Mouse (Mus musculus): ENCODE measurements around the gene Pigyl. TPM values are rescaled to one million over a fixed set of nuclear protein-coding genes. Genes with fewer than 3 reads are reported as not detected.
A peak's percentile ranks its signal among the peaks of the same experiment; 100 is the strongest.

The Pigyl gene
- total RNA-seq, 1 experiment: 27.3 TPM

DNA sequence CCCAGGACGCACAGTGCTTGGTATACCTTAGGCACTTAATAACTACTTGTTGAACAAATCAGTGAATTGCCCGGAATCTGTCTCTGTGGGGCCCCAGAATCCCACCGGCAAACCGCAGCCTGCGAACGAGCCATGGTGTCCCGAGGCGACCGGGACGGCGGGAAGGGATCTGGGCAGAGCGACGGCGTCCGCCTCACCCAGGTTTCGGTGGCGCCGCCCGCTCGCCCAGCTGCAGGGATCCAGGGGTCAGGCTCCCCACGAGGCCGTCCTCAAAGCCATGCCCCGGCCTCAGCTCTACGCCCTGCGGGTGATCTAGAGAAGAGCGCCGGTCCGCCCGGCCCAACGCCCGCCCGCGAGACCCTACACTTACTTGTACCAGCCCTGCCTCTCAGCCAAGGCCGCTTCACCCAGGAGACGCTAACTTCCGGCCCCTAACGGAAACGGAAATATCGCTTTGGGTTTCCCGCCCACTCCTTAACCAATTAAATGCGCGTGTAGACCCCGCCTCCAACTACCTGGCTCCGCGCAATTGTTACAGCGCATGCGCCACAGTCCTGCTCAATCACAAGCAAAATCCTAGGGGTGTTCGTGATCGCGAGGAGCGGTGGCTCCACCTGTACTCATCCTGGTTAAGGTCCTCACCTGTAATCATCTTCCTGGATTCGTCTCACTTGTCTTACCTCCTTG, 39.8 kb upstream of the Pigyl start, which contains the start of gene Elof1:
Gene Elof1 (minus strand): TSS at position 433 of the 687 bp plus-strand sequence.
- TF ChIP-seq ZNF384 (IDR thresholded peaks at IDR 0.05; ENCODE audit: low read depth, low read length) (no peak), CHD2 (IDR thresholded peaks at IDR 0.05; ENCODE audit: low read depth, low read length) (no peak), HCFC1 (IDR thresholded peaks at IDR 0.05; ENCODE audit: borderline replicate concordance, insufficient read depth, low read length) (no peak), ZC3H11A (IDR thresholded peaks at IDR 0.05; ENCODE audit: borderline replicate concordance, low read depth, low read length) (no peak), MAFK (IDR thresholded peaks at IDR 0.05; ENCODE audit: insufficient read depth, low read depth, low read length) (no peak)
- no peaks in the 10 kb centered on the region for H3K9me3 ChIP-seq (ENCODE audit: control insufficient read depth, insufficient read depth, low read depth, low read length)
- peak within 1 kb of the TSS; percentile 97 for H3K9ac ChIP-seq (ENCODE audit: insufficient read depth, low read depth, low read length, poor library complexity, severe bottlenecking)
- H3K36me3 ChIP-seq (ENCODE audit: control insufficient read depth, insufficient read depth, low read length, poor library complexity, severe bottlenecking): peaks cover 13% of the 10 kb centered on the region
- peaks cover 0 to 6% of the 10 kb centered on the region in 2 experiments; a peak in 1 of 4 replicates for H3K4me1 ChIP-seq (ENCODE audit: control insufficient read depth in 2 of 2, insufficient read depth in 2 of 2, low read length in 2 of 2, poor library complexity in 1 of 2)
- peak within 1 kb of the TSS; percentile 72 to 96 for H3K4me3 ChIP-seq (ENCODE audit: insufficient read depth in 1 of 2, low read depth in 1 of 2, low read length in 2 of 2, poor library complexity in 1 of 2, severe bottlenecking in 1 of 2)
- no peak within 1 kb of the TSS for H3K27ac ChIP-seq (ENCODE audit: insufficient read depth, low read depth, low read length, poor library complexity, severe bottlenecking)
- in situ Hi-C loops (cut with MboI; ENCODE audit: low sequenced_read_pairs in 2 of 2, unreplicated experiment in 2 of 2): no loop called here
- DNase-seq (ENCODE audit: low read depth, low spot score): peak; percentile 97

GRCm38 (mm10) chr9:22117754-22118456, 38.7 kb upstream of the Pigyl start:
- H3K27ac ChIP-seq (ENCODE audit: insufficient read depth, low read depth, low read length, poor library complexity, severe bottlenecking): no peak overlapping the region
- in situ Hi-C loops (cut with MboI; ENCODE audit: low sequenced_read_pairs in 2 of 2, unreplicated experiment in 2 of 2): no loop called here
- peak overlapping the region; percentile 84; the same call in 1 of the 2 replicates for H3K9ac ChIP-seq (ENCODE audit: insufficient read depth, low read depth, low read length, poor library complexity, severe bottlenecking)
- peaks cover 0 to 6% of the 10 kb centered on the region in 2 experiments; a peak in 1 of 4 replicates for H3K4me1 ChIP-seq (ENCODE audit: control insufficient read depth in 2 of 2, insufficient read depth in 2 of 2, low read length in 2 of 2, poor library complexity in 1 of 2)
- H3K36me3 ChIP-seq (ENCODE audit: control insufficient read depth, insufficient read depth, low read length, poor library complexity, severe bottlenecking): peaks cover 10% of the 10 kb centered on the region
- peak; percentile 80 for DNase-seq (ENCODE audit: low read depth, low spot score)
- H3K4me3 ChIP-seq (ENCODE audit: insufficient read depth in 1 of 2, low read depth in 1 of 2, low read length in 2 of 2, poor library complexity in 1 of 2, severe bottlenecking in 1 of 2): peak overlapping the region; percentile 70 to 71
- TF ChIP-seq ZNF384 (IDR thresholded peaks at IDR 0.05; ENCODE audit: low read depth, low read length) (no peak), MAFK (IDR thresholded peaks at IDR 0.05; ENCODE audit: insufficient read depth, low read depth, low read length) (no peak), HCFC1 (IDR thresholded peaks at IDR 0.05; ENCODE audit: borderline replicate concordance, insufficient read depth, low read length) (no peak), CHD2 (IDR thresholded peaks at IDR 0.05; ENCODE audit: low read depth, low read length) (no peak), ZC3H11A (IDR thresholded peaks at IDR 0.05; ENCODE audit: borderline replicate concordance, low read depth, low read length) (no peak)
- no peaks in the 10 kb centered on the region for H3K9me3 ChIP-seq (ENCODE audit: control insufficient read depth, insufficient read depth, low read depth, low read length)

DNA sequence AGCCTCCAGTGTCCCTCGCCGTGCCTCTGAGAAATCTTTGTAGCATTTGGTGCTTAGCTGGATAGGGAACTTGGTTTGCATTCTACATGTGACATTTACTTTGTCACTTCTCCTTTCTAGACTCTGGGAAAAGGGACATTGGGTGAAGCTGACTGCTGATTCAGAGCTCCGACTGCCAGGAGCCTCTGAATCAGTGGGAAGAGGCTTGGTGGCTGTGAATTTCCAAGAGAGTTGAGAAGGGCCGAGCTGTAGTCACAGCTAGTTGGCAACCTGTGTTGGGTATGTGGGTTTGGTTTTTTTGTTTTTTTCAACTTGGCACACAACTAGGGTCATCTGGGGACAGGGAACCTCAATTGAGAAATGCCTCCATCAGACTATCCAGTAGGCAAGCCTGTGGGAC, 37.1 kb upstream of the Pigyl start:
- Histone ChIP-seq H3K4me3 (ENCODE audit: insufficient read depth in 1 of 2, low read depth in 1 of 2, low read length in 2 of 2, poor library complexity in 1 of 2, severe bottlenecking in 1 of 2) (no peak overlapping the region), H3K9ac (ENCODE audit: insufficient read depth, low read depth, low read length, poor library complexity, severe bottlenecking) (no peak overlapping the region), H3K4me1 (ENCODE audit: control insufficient read depth in 2 of 2, insufficient read depth in 2 of 2, low read length in 2 of 2, poor library complexity in 1 of 2) (peaks cover 0 to 6% of the 10 kb centered on the region in 2 experiments; a peak in 1 of 4 replicates), H3K36me3 (ENCODE audit: control insufficient read depth, insufficient read depth, low read length, poor library complexity, severe bottlenecking) (no peaks in the 10 kb centered on the region), H3K27ac (ENCODE audit: insufficient read depth, low read depth, low read length, poor library complexity, severe bottlenecking) (no peak overlapping the region), H3K9me3 (ENCODE audit: control insufficient read depth, insufficient read depth, low read depth, low read length) (no peaks in the 10 kb centered on the region)
- in situ Hi-C loops (cut with MboI; ENCODE audit: low sequenced_read_pairs in 2 of 2, unreplicated experiment in 2 of 2): no loop called here
- DNase-seq (ENCODE audit: low read depth, low spot score): no peak
- no peak for TF ChIP-seq ZNF384 (IDR thresholded peaks at IDR 0.05; ENCODE audit: low read depth, low read length)
- no peak for TF ChIP-seq MAFK (IDR thresholded peaks at IDR 0.05; ENCODE audit: insufficient read depth, low read depth, low read length)
- no peak for TF ChIP-seq HCFC1 (IDR thresholded peaks at IDR 0.05; ENCODE audit: borderline replicate concordance, insufficient read depth, low read length)
- TF ChIP-seq ZC3H11A (IDR thresholded peaks at IDR 0.05; ENCODE audit: borderline replicate concordance, low read depth, low read length): no peak
- TF ChIP-seq CHD2 (IDR thresholded peaks at IDR 0.05; ENCODE audit: low read depth, low read length): no peak

DNA sequence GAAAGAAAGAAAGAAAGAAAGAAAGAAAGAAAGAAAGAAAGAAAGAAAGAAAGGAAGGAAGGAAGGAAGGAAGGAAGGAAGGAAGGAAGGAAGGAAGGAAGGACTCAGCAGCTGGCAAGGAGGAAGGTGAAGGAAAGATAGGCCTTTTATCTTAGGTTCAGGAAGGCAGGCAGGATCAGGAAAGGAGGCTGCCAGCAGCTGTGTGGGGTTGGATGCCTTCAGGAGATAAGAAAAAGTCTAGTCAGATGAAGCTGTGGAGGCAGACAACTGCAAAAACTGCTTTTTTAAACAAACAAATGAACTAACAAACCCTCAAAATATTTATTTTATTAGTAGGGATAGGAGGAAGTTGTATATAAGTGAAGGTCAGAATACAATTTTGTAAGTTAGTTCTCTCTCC, 35.1 kb upstream of the Pigyl start:
- H3K4me3 ChIP-seq (ENCODE audit: insufficient read depth in 1 of 2, low read depth in 1 of 2, low read length in 2 of 2, poor library complexity in 1 of 2, severe bottlenecking in 1 of 2): no peak overlapping the region
- in situ Hi-C loops (cut with MboI; ENCODE audit: low sequenced_read_pairs in 2 of 2, unreplicated experiment in 2 of 2): no loop called here
- H3K27ac ChIP-seq (ENCODE audit: insufficient read depth, low read depth, low read length, poor library complexity, severe bottlenecking): no peak overlapping the region
- no peak for DNase-seq (ENCODE audit: low read depth, low spot score)
- TF ChIP-seq HCFC1 (IDR thresholded peaks at IDR 0.05; ENCODE audit: borderline replicate concordance, insufficient read depth, low read length) (no peak), CHD2 (IDR thresholded peaks at IDR 0.05; ENCODE audit: low read depth, low read length) (no peak), ZC3H11A (IDR thresholded peaks at IDR 0.05; ENCODE audit: borderline replicate concordance, low read depth, low read length) (no peak), ZNF384 (IDR thresholded peaks at IDR 0.05; ENCODE audit: low read depth, low read length) (no peak), MAFK (IDR thresholded peaks at IDR 0.05; ENCODE audit: insufficient read depth, low read depth, low read length) (no peak)
- no peaks in the 10 kb centered on the region for H3K9me3 ChIP-seq (ENCODE audit: control insufficient read depth, insufficient read depth, low read depth, low read length)
- no peak overlapping the region for H3K9ac ChIP-seq (ENCODE audit: insufficient read depth, low read depth, low read length, poor library complexity, severe bottlenecking)
- H3K4me1 ChIP-seq (ENCODE audit: control insufficient read depth in 2 of 2, insufficient read depth in 2 of 2, low read length in 2 of 2, poor library complexity in 1 of 2): peaks cover 3 to 5% of the 10 kb centered on the region in 2 experiments; a peak in 2 of 4 replicates
- H3K36me3 ChIP-seq (ENCODE audit: control insufficient read depth, insufficient read depth, low read length, poor library complexity, severe bottlenecking): no peaks in the 10 kb centered on the region

All from ES-E14 (cell line).